Mouse (Mus musculus) ES-E14 (cell line): ENCODE measurements at regions not wholly inside any gene's neighbourhood (a gene's known extent, or its start where the extent isn't known, plus 50 kb on each side); places are given as distances from the start of the nearest gene placed in this dataset.

Experiments used
- DNase-seq: peaks from one replicate; pipeline ENCODE4 v3.0.0-alpha.2; 2013; ENCODE audit warnings: low read depth, low spot score
- H3K27ac ChIP-seq: 2 replicates; pipeline ENCODE4 v1.5.1; 2012; ENCODE audit warnings: low read depth, mild to moderate bottlenecking, low read length, moderate library complexity, mixed read lengths; ENCODE audit not compliant: poor library complexity, insufficient read depth, severe bottlenecking
- H3K36me3 ChIP-seq: 2 replicates; pipeline ENCODE4 v1.6.1; 2012; ENCODE audit warnings: mild to moderate bottlenecking, low read length, moderate library complexity, mixed read lengths; ENCODE audit not compliant: control insufficient read depth, poor library complexity, insufficient read depth, severe bottlenecking
- H3K4me1 ChIP-seq, 2 experiments: fragments of 150-350 bp in 1 of 2; sonication (generic) in 1 of 2; 2 replicates each; pipeline ENCODE4 v1.6.1; 2012; ENCODE audit warnings: low read length in 2 of 2, mild to moderate bottlenecking in 1 of 2, mixed read lengths in 1 of 2; ENCODE audit not compliant: control insufficient read depth in 2 of 2, insufficient read depth in 2 of 2, poor library complexity in 1 of 2
- H3K4me3 ChIP-seq, 2 experiments: fragments of 150-350 bp in 1 of 2; sonication (generic) in 1 of 2; 2 replicates each; pipeline ENCODE4 v1.5.1; 2012; ENCODE audit warnings: low read length in 2 of 2, low read depth in 1 of 2, mild to moderate bottlenecking in 1 of 2, mixed read lengths in 1 of 2; ENCODE audit not compliant: insufficient read depth in 1 of 2, poor library complexity in 1 of 2, severe bottlenecking in 1 of 2
- H3K9ac ChIP-seq: 2 replicates; pipeline ENCODE4 v1.6.1; 2012; ENCODE audit warnings: low read depth, mild to moderate bottlenecking, low read length, mixed read lengths; ENCODE audit not compliant: poor library complexity, insufficient read depth, severe bottlenecking
- H3K9me3 ChIP-seq: fragments of 150-350 bp; sonication (generic); 2 replicates; pipeline ENCODE4 v1.6.1; 2012; ENCODE audit warnings: low read depth, mild to moderate bottlenecking, low read length; ENCODE audit not compliant: control insufficient read depth, insufficient read depth
- CHD2 ChIP-seq: IDR thresholded peaks from 2 replicates; pipeline ENCODE4 v1.6.1; 2014; ENCODE audit warnings: mild to moderate bottlenecking, low read depth, low read length, inconsistent platforms
- HCFC1 ChIP-seq: IDR thresholded peaks from 2 replicates; pipeline ENCODE4 v1.6.1; 2012; ENCODE audit warnings: low read length, inconsistent platforms, borderline replicate concordance; ENCODE audit not compliant: insufficient read depth
- MAFK ChIP-seq: IDR thresholded peaks from 2 replicates; pipeline ENCODE4 v1.6.1; 2014; ENCODE audit warnings: mild to moderate bottlenecking, low read depth, low read length, inconsistent platforms; ENCODE audit not compliant: insufficient read depth
- ZC3H11A ChIP-seq: IDR thresholded peaks from 2 replicates; pipeline ENCODE4 v1.6.1; 2012; ENCODE audit warnings: low read depth, mild to moderate bottlenecking, inconsistent platforms, low read length, borderline replicate concordance
- ZNF384 ChIP-seq: IDR thresholded peaks from 2 replicates; pipeline ENCODE4 v1.6.1; 2012; ENCODE audit warnings: low read depth, low read length, inconsistent platforms
- in situ Hi-C, 2 experiments: fragments of 600-800 bp; cut with MboI; formaldehyde crosslinking; loops; one replicate each; pipeline ENCODE4 v1.15.1; 2025; ENCODE audit warnings: low sequenced_read_pairs in 2 of 2, inconsistent platforms in 1 of 2; ENCODE audit not compliant: unreplicated experiment in 2 of 2

DNA sequence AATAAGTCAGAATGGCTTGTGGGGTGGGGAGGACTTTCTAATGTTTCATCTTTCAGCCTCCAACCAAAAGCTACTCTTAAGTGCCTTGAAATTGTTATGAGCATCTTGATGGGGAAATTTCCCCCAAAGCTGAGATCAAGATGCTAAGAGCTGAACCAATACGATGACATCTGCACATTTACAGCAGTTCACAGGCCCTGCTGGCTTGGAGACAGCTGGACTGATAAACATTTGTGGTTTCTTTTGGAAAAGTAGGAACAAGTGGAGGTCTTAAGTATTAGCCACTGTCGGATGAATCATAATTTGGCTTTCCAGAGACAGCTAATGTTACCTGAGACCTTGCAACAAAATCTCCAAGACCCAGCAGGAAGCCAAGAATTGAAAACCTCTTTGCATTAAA, 78.4 kb upstream of the Pabpc6 start:
- no peak overlapping the region for H3K4me3 ChIP-seq
- no peaks in the 10 kb centered on the region for H3K4me1 ChIP-seq
- in situ Hi-C loops = no loop called here
- no peak overlapping the region for H3K9ac ChIP-seq
- TF ChIP-seq CHD2 (no peak), HCFC1 (no peak), MAFK (no peak), ZNF384 (no peak), ZC3H11A (no peak)
- no peaks in the 10 kb centered on the region for H3K36me3 ChIP-seq
- DNase-seq = no peak
- no peak overlapping the region for H3K27ac ChIP-seq
- H3K9me3 ChIP-seq = no peaks in the 10 kb centered on the region

DNA sequence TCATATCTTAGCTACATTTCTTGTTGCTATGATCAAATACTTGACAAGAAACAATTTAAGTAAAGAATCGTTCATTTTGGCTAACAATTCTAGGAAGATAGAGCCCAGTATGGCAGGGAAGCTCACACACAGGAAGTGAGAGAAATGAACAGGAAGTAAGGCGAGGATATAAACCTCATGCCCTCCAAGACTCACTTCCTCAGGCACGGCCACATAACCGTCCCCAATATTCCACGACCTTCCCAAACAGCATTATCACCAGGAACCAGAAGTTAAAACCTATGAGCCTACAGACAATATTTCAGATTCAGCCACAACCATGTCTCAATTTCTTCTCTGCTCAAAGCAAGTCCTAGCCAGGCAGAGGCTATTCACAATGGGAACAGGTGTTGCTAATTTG, 73.8 kb upstream of the Pabpc6 start:
- no peak for DNase-seq
- no peak overlapping the region for H3K4me3 ChIP-seq
- no peak overlapping the region for H3K27ac ChIP-seq
- no peaks in the 10 kb centered on the region for H3K4me1 ChIP-seq
- TF ChIP-seq ZNF384 = no peak
- no peak for TF ChIP-seq HCFC1
- TF ChIP-seq ZC3H11A = no peak
- TF ChIP-seq MAFK = no peak
- no peak for TF ChIP-seq CHD2
- H3K9ac ChIP-seq = no peak overlapping the region
- no peaks in the 10 kb centered on the region for H3K36me3 ChIP-seq
- in situ Hi-C loops = no loop called here
- H3K9me3 ChIP-seq = no peaks in the 10 kb centered on the region

DNA sequence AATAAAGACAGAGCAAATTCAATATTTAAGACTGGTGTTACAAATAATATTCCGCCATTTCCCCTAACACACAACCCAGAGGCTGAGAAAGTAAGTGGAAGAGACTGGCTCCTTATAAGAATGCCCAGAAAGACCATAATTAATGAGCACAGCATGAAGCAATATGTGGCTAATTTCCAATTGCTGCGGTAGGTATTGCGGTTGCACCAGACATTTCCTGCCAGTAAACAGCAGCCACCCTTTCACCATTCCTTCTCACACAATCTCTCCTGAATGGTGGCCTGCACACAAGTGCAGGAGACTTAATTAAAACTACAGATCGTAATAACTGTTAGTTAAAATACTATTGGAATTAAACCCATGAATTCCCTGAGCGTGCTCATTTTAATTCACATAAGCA, 71.8 kb upstream of the Pabpc6 start:
- in situ Hi-C loops = no loop called here
- TF ChIP-seq CHD2 (no peak), HCFC1 (no peak), MAFK (no peak), ZNF384 (no peak), ZC3H11A (no peak)
- H3K27ac ChIP-seq = no peak overlapping the region
- DNase-seq = no peak
- no peaks in the 10 kb centered on the region for H3K36me3 ChIP-seq
- no peaks in the 10 kb centered on the region for H3K9me3 ChIP-seq
- H3K4me1 ChIP-seq = no peaks in the 10 kb centered on the region
- no peak overlapping the region for H3K9ac ChIP-seq
- H3K4me3 ChIP-seq = no peak overlapping the region

DNA sequence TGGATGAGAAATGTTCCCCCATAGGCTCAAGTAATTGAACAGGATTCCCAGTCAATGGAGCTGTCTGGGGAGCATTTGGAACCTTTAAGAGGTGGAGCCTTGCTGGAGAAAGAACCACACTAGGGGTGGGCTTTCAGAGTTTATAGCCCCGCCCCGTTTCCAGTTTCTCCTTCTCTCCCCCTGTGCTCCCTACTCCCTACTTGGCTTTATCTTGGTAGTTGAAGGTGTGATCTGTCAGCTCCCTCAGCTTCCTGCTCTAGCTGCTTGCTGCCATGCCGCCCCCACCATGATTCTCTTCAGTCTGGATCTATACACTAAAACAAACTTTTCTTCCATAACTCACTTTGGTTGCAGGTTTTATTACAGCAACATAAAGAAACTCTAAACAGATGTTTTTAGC, 59.5 kb upstream of the Pabpc6 start:
- no peaks in the 10 kb centered on the region for H3K36me3 ChIP-seq
- DNase-seq = no peak
- H3K4me3 ChIP-seq = no peak overlapping the region
- H3K4me1 ChIP-seq = no peaks in the 10 kb centered on the region; a peak in 1 of 4 replicates
- H3K9ac ChIP-seq = no peak overlapping the region
- no peaks in the 10 kb centered on the region for H3K9me3 ChIP-seq
- TF ChIP-seq ZC3H11A = no peak
- TF ChIP-seq ZNF384 = no peak
- TF ChIP-seq HCFC1 = no peak
- no peak for TF ChIP-seq MAFK
- TF ChIP-seq CHD2 = no peak
- in situ Hi-C loops = no loop called here
- H3K27ac ChIP-seq = no peak overlapping the region
